Mouse (Mus musculus) heart, postnatal 0 days (tissue): ENCODE measurements around the gene Spata21.

Experiments
- CTCF ChIP-seq: IDR thresholded peaks from 2 replicates; pipeline ENCODE4 v1.5.1; 2016; ENCODE audit warnings: antibody characterized with exemption, control low read depth, low read depth
- EP300 ChIP-seq: IDR thresholded peaks from 2 replicates; pipeline ENCODE4 v1.6.1; 2016; ENCODE audit warnings: antibody characterized with exemption, low read depth

- no peak for TF ChIP-seq CTCF
- no peak for TF ChIP-seq EP300
Measured at GRCm38 (mm10) chr4:141076761-141077506, 11.2 kb upstream of the Spata21 start.
